Mouse (Mus musculus): Measurements from ENCODE around the gene Gm45837. TPM values are rescaled to one million over a fixed set of nuclear protein-coding genes. Genes with fewer than 3 reads are reported as not detected.

The Gm45837 gene
- total and polyA plus RNA-seq, 3 experiments, result 1.2 TPM; not detected in 2

GRCm38 (mm10) chr7:101541132-101541531, 130.4 kb downstream of the Gm45837 start (continued):
- no peak for TF ChIP-seq MYB (IDR thresholded peaks at IDR 0.05; ENCODE audit: low read depth, low read length)

- Histone ChIP-seq H3K27me3 (ENCODE audit: control insufficient read depth in 1 of 2, insufficient read depth in 2 of 2, low read length in 2 of 2) (peaks cover 6 to 7% of the 10 kb centered on the region in 2 experiments), H3K4me3 (ENCODE audit: control insufficient read depth in 1 of 2, insufficient read depth in 1 of 2, low read depth in 2 of 2, low read length in 2 of 2) (no peak overlapping the region), H3K36me3 (ENCODE audit: control insufficient read depth in 1 of 2, insufficient read depth in 2 of 2, low read length in 2 of 2) (no peaks in the 10 kb centered on the region), H3K4me1 (ENCODE audit: control insufficient read depth in 1 of 2, insufficient read depth in 2 of 2, low read length in 2 of 2) (peaks cover 0 to 4% of the 10 kb centered on the region in 2 experiments; a peak in 1 of 4 replicates), H3K79me2 (ENCODE audit: control insufficient read depth, insufficient read depth, low read length, poor library complexity) (no peaks in the 10 kb centered on the region), H3K9ac (ENCODE audit: control insufficient read depth, low read depth, low read length, poor library complexity, severe bottlenecking) (no peak overlapping the region), H3K27ac (ENCODE audit: control insufficient read depth, low read depth, low read length) (no peak overlapping the region), H3K9me3 (replicated peaks; ENCODE audit: insufficient read depth, low read length) (no peaks in the 10 kb centered on the region)
- DNase-seq (ENCODE audit: low read depth, low spot score), result no peak
- no peak for TF ChIP-seq MAZ (IDR thresholded peaks at IDR 0.05; ENCODE audit: low read depth, low read length)
- TF ChIP-seq USF1 (IDR thresholded peaks at IDR 0.05; ENCODE audit: low read depth, low read length), result no peak
- no peak for TF ChIP-seq MEF2A (IDR thresholded peaks at IDR 0.05; ENCODE audit: extremely low read depth, insufficient replicate concordance, low read depth, low read length, poor library complexity, severe bottlenecking)
- no peak for TF ChIP-seq TCF12 (IDR thresholded peaks at IDR 0.05; ENCODE audit: low read depth, low read length)
- TF ChIP-seq RCOR1 (IDR thresholded peaks at IDR 0.05; ENCODE audit: low read depth, low read length), result no peak
- TF ChIP-seq ZNF384 (IDR thresholded peaks at IDR 0.05; ENCODE audit: low read depth, low read length), result no peak
- no peak for TF ChIP-seq GATA1 (IDR thresholded peaks at IDR 0.05; ENCODE audit: low read depth, low read length)
- no peak for TF ChIP-seq ETS1 (IDR thresholded peaks at IDR 0.05; ENCODE audit: low read depth, low read length)
- TF ChIP-seq CHD2 (IDR thresholded peaks at IDR 0.05; ENCODE audit: low read length), result no peak
- TF ChIP-seq MXI1 (IDR thresholded peaks at IDR 0.05; ENCODE audit: low read depth, low read length), result no peak
- TF ChIP-seq KAT2A (conservative IDR thresholded peaks at IDR 0.05; ENCODE audit: low read depth, low read length), result no peak
Measured at GRCm38 (mm10) chr7:101541734-101542133, 131.0 kb downstream of the Gm45837 start.

- no peaks in the 10 kb centered on the region for H3K79me2 ChIP-seq (ENCODE audit: control insufficient read depth, insufficient read depth, low read length, poor library complexity)
- DNase-seq (ENCODE audit: low read depth, low spot score), result no peak
- no peak for TF ChIP-seq POLR2AphosphoS2 (IDR thresholded peaks at IDR 0.05; ENCODE audit: low read length)
- TF ChIP-seq UBTF (IDR thresholded peaks at IDR 0.05; ENCODE audit: borderline replicate concordance, insufficient read depth, low read depth, low read length), result no peak
- no peak for TF ChIP-seq ZMIZ1 (IDR thresholded peaks at IDR 0.05; ENCODE audit: low read depth, low read length)
- no peak for TF ChIP-seq NELFE (IDR thresholded peaks at IDR 0.05; ENCODE audit: low read depth, low read length)
- TF ChIP-seq TBP (IDR thresholded peaks at IDR 0.05; ENCODE audit: low read depth, low read length), result no peak
- TF ChIP-seq MYC (IDR thresholded peaks at IDR 0.05; ENCODE audit: low read depth, low read length), result no peak
- TF ChIP-seq ZNF384 (IDR thresholded peaks at IDR 0.05; ENCODE audit: low read depth, low read length), result no peak
- TF ChIP-seq JUND (IDR thresholded peaks at IDR 0.05; ENCODE audit: low read depth, low read length), result no peak
- TF ChIP-seq RCOR1 (IDR thresholded peaks at IDR 0.05; ENCODE audit: low read depth, low read length), result no peak
- TF ChIP-seq KAT2A (conservative IDR thresholded peaks at IDR 0.05; ENCODE audit: low read depth, low read length), result no peak
- no peak for TF ChIP-seq HCFC1 (IDR thresholded peaks at IDR 0.05; ENCODE audit: low read depth, low read length)
- no peak for TF ChIP-seq MAZ (IDR thresholded peaks at IDR 0.05; ENCODE audit: low read depth, low read length)
- no peak for TF ChIP-seq EP300 (IDR thresholded peaks at IDR 0.05; ENCODE audit: low read depth in 1 of 2, low read length in 2 of 2)
- TF ChIP-seq MYB (IDR thresholded peaks at IDR 0.05; ENCODE audit: low read depth, low read length), result no peak
- TF ChIP-seq MAX (IDR thresholded peaks at IDR 0.05; ENCODE audit: low read length), result no peak
Measured at GRCm38 (mm10) chr7:101547651-101548050, 137.0 kb downstream of the Gm45837 start.

More at GRCm38 (mm10) chr7:101547651-101548050, 137.0 kb downstream of the Gm45837 start:
- no peaks in the 10 kb centered on the region for H3K4me1 ChIP-seq (ENCODE audit: control insufficient read depth in 1 of 2, insufficient read depth in 2 of 2, low read length in 2 of 2)
- no peak overlapping the region for H3K27ac ChIP-seq (ENCODE audit: control insufficient read depth, low read depth, low read length)
- H3K27me3 ChIP-seq (ENCODE audit: control insufficient read depth in 1 of 2, insufficient read depth in 2 of 2, low read length in 2 of 2), result peaks cover 3 to 7% of the 10 kb centered on the region in 2 experiments; a peak in 3 of 4 replicates
- H3K4me3 ChIP-seq (ENCODE audit: control insufficient read depth in 1 of 2, insufficient read depth in 1 of 2, low read depth in 2 of 2, low read length in 2 of 2), result no peak overlapping the region
- no peaks in the 10 kb centered on the region for H3K36me3 ChIP-seq (ENCODE audit: control insufficient read depth in 1 of 2, insufficient read depth in 2 of 2, low read length in 2 of 2)
- no peaks in the 10 kb centered on the region for H3K9me3 ChIP-seq (replicated peaks; ENCODE audit: insufficient read depth, low read length)
- H3K9ac ChIP-seq (ENCODE audit: control insufficient read depth, low read depth, low read length, poor library complexity, severe bottlenecking), result no peak overlapping the region

Data from MEL (cell line).